Mouse (Mus musculus): Measurements from ENCODE around the gene Smoc1. TPM values are rescaled to one million over a fixed set of nuclear protein-coding genes. Genes with fewer than 3 reads are reported as not detected.

Gene Smoc1
- polyA plus RNA-seq, 1 experiment from 2014 or later = 0.63 TPM

DNA sequence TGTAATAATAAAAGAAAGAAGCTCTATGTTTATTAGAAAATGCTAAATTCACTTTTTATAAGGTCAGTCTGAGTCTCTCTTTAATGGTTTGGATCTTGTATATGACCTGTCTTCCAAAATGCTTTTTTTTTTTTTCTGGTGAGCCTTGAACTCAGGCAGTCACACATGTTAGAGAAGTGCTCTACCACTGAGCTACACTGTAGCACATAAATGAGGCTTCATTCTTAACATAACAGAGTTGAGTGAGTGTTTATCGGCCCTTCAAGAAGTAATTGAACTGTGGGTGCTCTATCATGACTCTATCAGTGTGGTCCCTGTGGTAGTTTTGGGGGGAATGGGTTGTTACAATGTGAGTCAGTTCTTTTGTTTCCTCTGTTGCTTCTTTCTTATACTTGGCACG lies 167.4 kb downstream of the Smoc1 start:
- DNase-seq (no peak), ATAC-seq (ENCODE audit: insufficient read depth) (no peak)
- H3K36me3 ChIP-seq (ENCODE audit: insufficient read depth) = no peaks in the 10 kb centered on the region
- no peak overlapping the region for H3K9ac ChIP-seq
- no peak for TF ChIP-seq CTCF (IDR thresholded peaks at IDR 0.05; ENCODE audit: low read depth)
- no peaks in the 10 kb centered on the region for H3K4me1 ChIP-seq (ENCODE audit: insufficient read depth)
- no peak overlapping the region for H3K4me2 ChIP-seq
- WGBS = 64% methylated on average over 2 of the region's 2 CpGs
- no peak overlapping the region for H3K4me3 ChIP-seq (ENCODE audit: low read depth, low read length)
- H3K9me3 ChIP-seq (ENCODE audit: low read depth, low read length) = no peaks in the 10 kb centered on the region
- no peaks in the 10 kb centered on the region for H3K27me3 ChIP-seq (ENCODE audit: insufficient read depth, low read length)
- H3K27ac ChIP-seq (ENCODE audit: low read depth) = no peak overlapping the region

- Histone ChIP-seq H3K27me3 (ENCODE audit: insufficient read depth, low read length) (no peaks in the 10 kb centered on the region), H3K4me3 (ENCODE audit: low read depth, low read length) (no peak overlapping the region), H3K36me3 (ENCODE audit: insufficient read depth) (no peaks in the 10 kb centered on the region), H3K4me1 (ENCODE audit: insufficient read depth) (no peaks in the 10 kb centered on the region), H3K27ac (ENCODE audit: low read depth) (no peak overlapping the region), H3K4me2 (no peak overlapping the region), H3K9me3 (ENCODE audit: low read depth, low read length) (no peaks in the 10 kb centered on the region), H3K9ac (no peak overlapping the region)
- no peak for TF ChIP-seq CTCF (IDR thresholded peaks at IDR 0.05; ENCODE audit: low read depth)
- WGBS = 55% methylated on average over 5 of the region's 5 CpGs
- ATAC-seq (ENCODE audit: insufficient read depth) (no peak), DNase-seq (no peak)
Measured at GRCm38 (mm10) chr12:81197468-81198075, 171.0 kb downstream of the Smoc1 start.

- peak; percentile 83 for DNase-seq
- Histone ChIP-seq H3K27ac (ENCODE audit: low read depth) (no peak overlapping the region), H3K9ac (no peak overlapping the region), H3K4me3 (ENCODE audit: low read depth, low read length) (no peak overlapping the region), H3K9me3 (ENCODE audit: low read depth, low read length) (no peaks in the 10 kb centered on the region), H3K27me3 (ENCODE audit: insufficient read depth, low read length) (no peaks in the 10 kb centered on the region), H3K4me2 (no peak overlapping the region), H3K36me3 (ENCODE audit: insufficient read depth) (no peaks in the 10 kb centered on the region), H3K4me1 (ENCODE audit: insufficient read depth) (no peaks in the 10 kb centered on the region)
- WGBS = 28% methylated on average over 23 of the region's 23 CpGs
- peak; percentile 88 for TF ChIP-seq CTCF (IDR thresholded peaks at IDR 0.05; ENCODE audit: low read depth)
- peak; percentile 70; the same call in 1 of the 2 replicates for ATAC-seq (ENCODE audit: insufficient read depth)
Measured at GRCm38 (mm10) chr12:81199280-81199955, 172.8 kb downstream of the Smoc1 start.

GRCm38 (mm10) chr12:81203226-81203625 lies 176.6 kb downstream of the Smoc1 start:
- TF ChIP-seq CTCF (IDR thresholded peaks at IDR 0.05; ENCODE audit: low read depth) = no peak
- no peak overlapping the region for H3K27ac ChIP-seq (ENCODE audit: low read depth)
- WGBS = 26% methylated on average over 1 of the region's 1 CpGs
- DNase-seq (no peak), ATAC-seq (ENCODE audit: insufficient read depth) (no peak)
- H3K4me2 ChIP-seq = no peak overlapping the region
- H3K4me1 ChIP-seq (ENCODE audit: insufficient read depth) = no peaks in the 10 kb centered on the region
- no peak overlapping the region for H3K4me3 ChIP-seq (ENCODE audit: low read depth, low read length)
- no peaks in the 10 kb centered on the region for H3K9me3 ChIP-seq (ENCODE audit: low read depth, low read length)
- H3K36me3 ChIP-seq (ENCODE audit: insufficient read depth) = no peaks in the 10 kb centered on the region
- H3K27me3 ChIP-seq (ENCODE audit: insufficient read depth, low read length) = no peaks in the 10 kb centered on the region
- H3K9ac ChIP-seq = no peak overlapping the region

- Histone ChIP-seq H3K4me1 (ENCODE audit: insufficient read depth) (no peaks in the 10 kb centered on the region), H3K9ac (no peak overlapping the region), H3K27ac (ENCODE audit: low read depth) (no peak overlapping the region), H3K9me3 (ENCODE audit: low read depth, low read length) (no peaks in the 10 kb centered on the region), H3K4me2 (no peak overlapping the region), H3K36me3 (ENCODE audit: insufficient read depth) (no peaks in the 10 kb centered on the region), H3K4me3 (ENCODE audit: low read depth, low read length) (no peak overlapping the region), H3K27me3 (ENCODE audit: insufficient read depth, low read length) (no peaks in the 10 kb centered on the region)
- WGBS = 19% methylated on average over 6 of the region's 6 CpGs
- no peak for TF ChIP-seq CTCF (IDR thresholded peaks at IDR 0.05; ENCODE audit: low read depth)
- peak; percentile 90 for DNase-seq
- ATAC-seq (ENCODE audit: insufficient read depth) = no peak
Measured at GRCm38 (mm10) chr12:81205619-81206560, 179.3 kb downstream of the Smoc1 start.

DNA sequence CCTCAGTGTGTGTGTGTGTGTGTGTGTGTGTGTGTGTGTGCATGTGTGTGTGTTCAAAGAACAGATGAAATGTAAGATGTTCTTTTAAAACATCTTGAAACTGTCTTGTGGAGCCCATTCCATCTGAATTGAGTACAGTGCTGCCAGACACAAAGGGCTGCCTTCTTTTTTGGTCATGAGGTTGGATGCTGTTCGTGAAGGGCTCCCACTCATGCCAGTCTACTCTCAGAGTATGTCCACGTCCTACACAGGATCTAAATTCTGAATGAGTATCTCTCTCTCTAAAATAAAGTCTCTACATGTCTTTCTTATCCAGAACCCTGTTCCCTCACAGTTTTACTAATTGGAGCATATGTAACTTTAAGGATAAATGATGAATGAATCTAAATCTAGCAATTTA lies 182.0 kb downstream of the Smoc1 start:
- ATAC-seq (ENCODE audit: insufficient read depth) (no peak), DNase-seq (no peak)
- Histone ChIP-seq H3K4me1 (ENCODE audit: insufficient read depth) (no peaks in the 10 kb centered on the region), H3K9me3 (ENCODE audit: low read depth, low read length) (no peaks in the 10 kb centered on the region), H3K4me2 (no peak overlapping the region), H3K27me3 (ENCODE audit: insufficient read depth, low read length) (no peaks in the 10 kb centered on the region), H3K9ac (no peak overlapping the region), H3K27ac (ENCODE audit: low read depth) (no peak overlapping the region), H3K4me3 (ENCODE audit: low read depth, low read length) (no peak overlapping the region), H3K36me3 (ENCODE audit: insufficient read depth) (no peaks in the 10 kb centered on the region)
- no peak for TF ChIP-seq CTCF (IDR thresholded peaks at IDR 0.05; ENCODE audit: low read depth)
- 38% methylated on average over 2 of the region's 2 CpGs for WGBS

DNA sequence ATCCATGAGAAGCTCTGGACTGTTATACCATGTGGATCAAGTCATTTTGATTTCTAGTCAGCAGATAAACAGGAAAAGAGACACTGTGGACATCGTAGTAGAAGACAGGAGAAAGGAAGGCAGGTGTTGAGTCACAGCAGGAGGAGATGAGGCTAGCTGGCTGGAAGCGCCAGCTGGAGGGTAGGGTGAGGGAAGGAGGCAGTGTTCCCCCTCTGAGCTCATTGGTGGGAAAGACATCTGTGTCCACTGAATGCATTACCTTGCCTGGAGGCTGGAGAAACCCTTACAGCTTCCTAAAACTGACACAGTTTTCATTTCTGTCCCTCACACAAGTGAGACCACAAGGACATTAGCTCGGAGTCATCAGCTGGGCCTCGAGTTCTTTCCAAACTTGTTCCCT lies 192.7 kb downstream of the Smoc1 start:
- Histone ChIP-seq H3K27me3 (ENCODE audit: insufficient read depth, low read length) (no peaks in the 10 kb centered on the region), H3K9me3 (ENCODE audit: low read depth, low read length) (no peaks in the 10 kb centered on the region), H3K27ac (ENCODE audit: low read depth) (no peak overlapping the region), H3K36me3 (ENCODE audit: insufficient read depth) (no peaks in the 10 kb centered on the region), H3K4me2 (no peak overlapping the region), H3K4me3 (ENCODE audit: low read depth, low read length) (no peak overlapping the region), H3K9ac (no peak overlapping the region), H3K4me1 (ENCODE audit: insufficient read depth) (no peaks in the 10 kb centered on the region)
- WGBS = 47% methylated on average over 4 of the region's 4 CpGs
- DNase-seq (no peak), ATAC-seq (ENCODE audit: insufficient read depth) (no peak)
- no peak for TF ChIP-seq CTCF (IDR thresholded peaks at IDR 0.05; ENCODE audit: low read depth)

Data from lung, embryonic 14.5 days (tissue).